Mouse (Mus musculus) bone marrow, adult 2 months (tissue): Measurements from ENCODE around the gene Nup93. TPM values are rescaled to one million over a fixed set of nuclear protein-coding genes. Genes with fewer than 3 reads are reported as not detected.

ENCODE experiments used
- H3K27ac ChIP-seq: fragments of 200-500 bp; 2 replicates; pipeline ENCODE4 v1.5.1; 2012; ENCODE audit warnings: low read depth, mild to moderate bottlenecking, control low read depth, inconsistent platforms, low read length; ENCODE audit not compliant: control insufficient read depth, poor library complexity, insufficient read depth
- H3K4me1 ChIP-seq: fragments of 200-500 bp; 2 replicates; pipeline ENCODE4 v1.6.1; 2011; ENCODE audit warnings: low read length; ENCODE audit not compliant: control insufficient read depth, insufficient read depth
- H3K4me3 ChIP-seq: fragments of 200-500 bp; replicated peaks from 2 replicates; pipeline ENCODE3; 2011; ENCODE audit warnings: mild to moderate bottlenecking, low read depth, low read length, control low read depth; ENCODE audit not compliant: control insufficient read depth
- CTCF ChIP-seq: fragments of 200-500 bp; IDR thresholded peaks from 2 replicates; pipeline ENCODE4 v1.5.1; 2011; ENCODE audit warnings: low read length, control low read depth; ENCODE audit not compliant: control insufficient read depth, insufficient read depth
- POLR2A ChIP-seq: fragments of 200-500 bp; IDR thresholded peaks from 2 replicates; pipeline ENCODE4 v1.6.1; 2011; ENCODE audit warnings: low read depth, mild to moderate bottlenecking, control low read depth, low read length, borderline replicate concordance; ENCODE audit not compliant: control insufficient read depth
- WGBS: fragments of 180-500 bp; shearing (Covaris S2); methylation state at CpG from one replicate; pipeline ENCODE4 v1.1.7; 2018; 5-methylcytosine and 5-hydroxymethylcytosine counted together
- polyA plus RNA-seq: library from polyadenylated mRNA; stranded (reverse); fragments of >200 nt; gene quantifications from 2 replicates; pipeline ENCODE4 v1.2.4, GENCODE M21; 2011; ENCODE audit warnings: low replicate concordance; ENCODE audit not compliant: missing spikeins, insufficient read depth, insufficient read length

The Nup93 gene
- polyA plus RNA-seq, 1 experiment = 21.3 TPM

DNA sequence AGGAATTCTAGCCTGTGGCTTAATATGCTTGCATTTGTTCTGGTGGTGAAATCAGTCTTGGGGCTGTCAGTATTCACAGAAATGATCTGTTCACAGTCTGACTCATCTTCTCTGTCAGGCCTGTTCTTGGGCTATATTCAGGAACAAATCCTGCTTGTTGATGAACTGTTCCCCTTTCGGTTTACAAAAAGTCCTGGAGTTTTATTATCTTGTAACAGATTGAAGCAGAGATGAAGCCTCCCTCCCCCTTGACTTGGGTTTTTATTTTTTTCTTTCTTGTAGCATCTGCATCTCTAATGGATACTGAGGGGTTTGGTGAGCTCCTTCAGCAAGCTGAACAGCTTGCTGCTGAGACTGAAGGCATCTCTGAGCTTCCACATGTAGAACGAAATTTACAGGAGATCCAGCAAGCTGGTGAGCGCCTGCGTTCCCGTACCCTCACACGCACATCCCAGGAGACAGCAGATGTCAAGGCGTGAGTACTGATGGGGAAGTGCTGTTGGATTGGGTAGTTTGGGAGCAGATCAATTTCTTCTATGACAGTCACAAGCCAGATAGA, 13.1 kb downstream of the Nup93 start:
- 89% methylated on average over 7 of the region's 7 CpGs for WGBS
- Histone ChIP-seq H3K4me1 (no peaks in the 10 kb centered on the region), H3K4me3 (no peak overlapping the region), H3K27ac (no peak overlapping the region)
- no peak for TF ChIP-seq CTCF
- no peak for TF ChIP-seq POLR2A

DNA sequence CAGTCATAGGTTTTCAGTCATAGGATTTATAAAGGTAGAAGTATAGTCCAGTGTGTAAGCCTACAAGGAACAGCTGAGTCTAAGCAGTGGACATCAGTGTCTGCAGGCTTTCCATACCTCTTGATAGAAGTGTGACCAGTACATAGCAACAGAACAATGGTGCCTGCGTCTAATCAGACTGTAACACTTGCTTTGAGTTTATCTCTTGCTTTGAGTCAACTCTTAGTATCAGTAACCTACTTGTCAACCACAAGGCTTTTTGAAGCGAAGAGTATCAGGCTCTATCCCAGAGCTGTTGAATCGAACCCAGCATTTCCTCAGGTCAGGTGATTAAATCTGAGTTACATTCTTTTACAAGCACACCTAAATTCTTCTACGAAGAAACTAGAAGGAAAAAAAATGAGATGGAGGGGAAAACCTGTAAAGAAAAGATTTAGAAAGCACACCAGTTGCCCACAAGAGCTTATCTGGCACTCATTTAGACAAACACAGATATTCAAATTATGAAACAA, 25.9 kb downstream of the Nup93 start:
- no peak overlapping the region for H3K4me3 ChIP-seq
- H3K27ac ChIP-seq = no peak overlapping the region
- TF ChIP-seq CTCF (no peak), POLR2A (no peak)
- H3K4me1 ChIP-seq = no peaks in the 10 kb centered on the region
- WGBS = 58% methylated on average over 4 of the region's 4 CpGs

DNA sequence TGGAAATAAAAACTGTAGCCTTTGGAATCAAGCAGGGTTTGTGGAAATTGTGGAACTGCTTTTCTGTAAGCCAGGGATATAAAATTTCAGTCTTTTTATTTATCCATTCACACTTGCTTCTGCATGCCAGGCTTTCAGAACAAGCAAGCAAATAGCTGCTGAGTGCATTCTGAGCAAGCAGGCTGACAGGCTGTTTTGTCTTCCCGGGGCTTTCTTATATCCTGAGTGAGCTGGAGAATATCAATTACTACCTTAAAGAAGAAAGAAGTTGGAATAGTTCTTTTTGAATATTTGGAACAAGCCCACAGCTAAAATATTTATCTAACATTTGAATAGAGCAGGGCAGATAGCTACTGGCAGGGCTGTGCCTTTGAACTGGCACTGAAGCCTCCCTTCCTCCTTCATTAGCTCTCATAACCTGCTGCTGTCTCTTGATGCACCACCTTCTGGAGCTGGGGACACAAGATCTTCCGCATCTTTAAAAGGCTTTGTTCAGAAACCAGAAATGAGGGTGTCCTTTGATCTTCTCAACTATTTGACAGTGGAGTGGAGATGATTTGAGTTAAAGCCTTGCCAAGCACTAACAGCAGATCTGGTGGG, 35.6 kb downstream of the Nup93 start:
- WGBS = 83% methylated on average over 2 of the region's 2 CpGs
- Histone ChIP-seq H3K4me3 (no peak overlapping the region), H3K4me1 (no peaks in the 10 kb centered on the region), H3K27ac (no peak overlapping the region)
- no peak for TF ChIP-seq CTCF
- TF ChIP-seq POLR2A = no peak

DNA sequence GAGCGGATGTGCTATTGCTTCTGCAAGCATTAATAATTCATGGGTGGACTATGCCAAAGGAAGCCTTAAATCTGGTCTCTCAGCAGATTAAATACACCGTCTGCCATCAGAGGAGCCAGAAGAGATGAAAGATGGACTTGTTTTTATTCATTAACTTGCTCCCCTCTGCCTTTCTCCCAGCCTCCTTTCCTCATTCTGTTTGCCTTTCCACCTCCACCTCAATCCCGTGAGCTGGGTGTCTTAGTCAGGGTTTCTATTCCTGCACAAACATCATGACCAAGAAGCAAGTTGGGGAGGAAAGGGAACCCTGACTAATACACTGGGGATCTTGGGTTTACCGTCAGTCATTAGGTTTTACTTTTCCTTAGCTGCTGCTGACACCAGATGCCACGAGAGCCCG, 44.5 kb downstream of the Nup93 start:
- no peak overlapping the region for H3K4me3 ChIP-seq
- no peak overlapping the region for H3K27ac ChIP-seq
- WGBS = 86% methylated on average over 6 of the region's 6 CpGs
- TF ChIP-seq CTCF = no peak
- no peak for TF ChIP-seq POLR2A
- H3K4me1 ChIP-seq = no peaks in the 10 kb centered on the region

DNA sequence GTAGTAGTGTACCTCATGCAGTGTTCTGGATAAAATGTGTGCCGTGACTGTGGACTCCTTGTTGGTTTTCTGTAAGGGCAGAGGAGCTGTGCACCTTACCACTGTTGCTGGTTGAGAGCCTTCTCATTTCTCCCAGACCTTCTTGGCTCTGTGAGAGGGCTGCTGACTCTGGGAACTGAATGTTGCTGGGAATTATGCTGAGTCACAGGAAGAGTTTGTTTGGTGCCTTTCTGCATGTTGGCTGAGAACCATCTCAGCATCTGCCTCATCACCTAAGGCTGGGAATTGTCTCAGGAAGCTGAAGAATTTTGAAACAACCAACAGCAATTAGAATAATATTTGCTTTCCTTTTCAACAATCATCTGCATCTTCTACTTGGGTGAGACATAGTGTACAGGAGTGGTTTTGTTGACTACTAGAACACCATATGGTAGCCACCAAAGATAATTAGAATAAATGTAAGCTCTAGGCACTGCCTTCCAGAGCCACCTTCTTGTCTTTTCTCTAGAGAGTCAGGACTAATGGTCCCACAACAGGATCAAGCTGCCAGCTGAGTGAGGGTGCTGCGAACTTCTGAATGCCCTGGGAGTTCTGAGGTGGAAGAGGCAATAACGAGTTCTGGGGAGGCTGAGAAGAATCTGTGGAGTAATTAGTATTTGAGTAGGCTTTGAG, 48.4 kb downstream of the Nup93 start:
- WGBS = 75% methylated on average over 3 of the region's 3 CpGs
- H3K4me3 ChIP-seq = no peak overlapping the region

DNA sequence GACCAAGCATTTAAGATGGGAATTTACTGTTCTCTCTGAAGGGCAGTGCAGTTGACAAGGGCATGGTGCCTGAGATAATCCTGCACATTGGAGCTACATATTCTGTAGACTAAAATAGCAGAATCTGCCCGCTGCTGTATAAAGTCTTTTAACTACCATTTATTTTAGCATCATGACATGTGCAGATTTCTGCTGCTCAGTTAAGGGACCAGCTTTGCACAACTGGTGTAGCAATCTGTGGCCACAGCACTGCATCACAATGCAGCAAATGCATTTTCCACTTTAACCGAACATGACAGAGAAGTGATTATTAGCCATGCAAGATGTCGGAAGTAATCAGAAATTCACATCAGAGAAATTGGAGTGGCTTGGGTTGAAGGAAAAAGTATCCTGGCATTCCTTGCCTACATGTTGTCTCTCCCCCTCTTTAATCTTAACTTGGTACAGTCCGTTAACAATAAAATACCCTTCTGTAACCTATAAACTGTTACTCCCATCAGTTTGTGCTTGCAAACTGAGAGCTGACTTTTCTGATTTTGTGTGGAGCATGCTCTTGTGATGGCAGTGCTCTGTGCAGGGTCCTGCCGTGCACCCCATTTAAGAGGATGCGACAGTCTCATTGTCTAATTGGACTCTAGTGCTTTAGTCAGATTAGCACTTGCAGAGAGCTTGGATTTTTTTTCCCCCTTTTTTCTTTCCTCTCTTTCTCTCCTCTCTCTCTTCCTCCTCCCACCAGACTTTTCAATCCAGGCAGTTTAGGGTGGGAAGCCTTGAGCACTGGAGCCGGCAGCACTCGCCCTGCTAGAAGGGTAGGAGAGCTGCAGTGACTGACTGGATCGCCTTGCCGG, 52.2 kb downstream of the Nup93 start:
- TF ChIP-seq CTCF (no peak), POLR2A (no peak)

More for the DNA sequence above, 48.4 kb downstream of the Nup93 start:
- TF ChIP-seq CTCF = no peak
- TF ChIP-seq POLR2A = no peak
- Histone ChIP-seq H3K27ac (no peak overlapping the region), H3K4me1 (no peaks in the 10 kb centered on the region)

DNA sequence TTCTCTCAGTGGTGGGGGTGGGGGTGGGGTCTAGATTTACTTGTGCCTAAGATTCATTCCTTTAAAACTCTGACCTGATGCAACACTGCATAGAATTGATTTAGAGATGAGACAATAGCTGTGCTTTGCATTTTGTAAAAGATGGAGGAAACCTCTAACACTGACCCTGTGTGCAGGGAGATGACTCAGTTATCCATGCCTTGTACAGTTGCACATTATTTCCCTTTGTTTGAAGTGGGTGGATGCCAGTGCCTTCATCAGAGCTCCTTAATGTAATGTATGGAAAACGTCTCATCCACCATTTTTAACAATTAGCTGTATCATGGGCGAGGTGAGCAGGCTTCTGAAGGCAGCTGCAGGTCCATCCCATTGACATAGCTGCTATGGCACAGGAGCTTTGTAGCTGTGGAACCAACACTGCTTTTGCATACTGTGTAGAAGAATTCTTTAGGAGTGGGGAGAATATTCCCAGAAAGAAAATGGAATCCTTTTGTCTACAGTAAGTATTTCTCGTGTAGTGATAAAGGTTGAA, 54.1 kb downstream of the Nup93 start:
- no peak for TF ChIP-seq POLR2A
- TF ChIP-seq CTCF = no peak
- Histone ChIP-seq H3K27ac (no peak overlapping the region), H3K4me1 (no peaks in the 10 kb centered on the region), H3K4me3 (no peak overlapping the region)
- WGBS = 78% methylated on average over 3 of the region's 3 CpGs

More for the DNA sequence above, 52.2 kb downstream of the Nup93 start:
- H3K4me1 ChIP-seq = no peaks in the 10 kb centered on the region
- 88% methylated on average over 10 of the region's 10 CpGs for WGBS
- no peak overlapping the region for H3K4me3 ChIP-seq
- no peak overlapping the region for H3K27ac ChIP-seq
